Mouse (Mus musculus): ENCODE measurements around the gene Rnf123.
A peak's percentile ranks its signal among the peaks of the same experiment; 100 is the strongest.

- TF ChIP-seq CTCF (IDR thresholded peaks at IDR 0.05; ENCODE audit: borderline replicate concordance, insufficient read depth, low read length) (no peak), POLR2A (IDR thresholded peaks at IDR 0.05; ENCODE audit: low read depth, low read length) (peak; percentile 14)
Observed at GRCm38 (mm10) chr9:108054331-108055040, 28.7 kb downstream of the Rnf123 start.

Measured in embryonic fibroblast, embryonic 13.5 days (primary cell).